Mouse (Mus musculus): ENCODE measurements around the gene Armc10.

DNA sequence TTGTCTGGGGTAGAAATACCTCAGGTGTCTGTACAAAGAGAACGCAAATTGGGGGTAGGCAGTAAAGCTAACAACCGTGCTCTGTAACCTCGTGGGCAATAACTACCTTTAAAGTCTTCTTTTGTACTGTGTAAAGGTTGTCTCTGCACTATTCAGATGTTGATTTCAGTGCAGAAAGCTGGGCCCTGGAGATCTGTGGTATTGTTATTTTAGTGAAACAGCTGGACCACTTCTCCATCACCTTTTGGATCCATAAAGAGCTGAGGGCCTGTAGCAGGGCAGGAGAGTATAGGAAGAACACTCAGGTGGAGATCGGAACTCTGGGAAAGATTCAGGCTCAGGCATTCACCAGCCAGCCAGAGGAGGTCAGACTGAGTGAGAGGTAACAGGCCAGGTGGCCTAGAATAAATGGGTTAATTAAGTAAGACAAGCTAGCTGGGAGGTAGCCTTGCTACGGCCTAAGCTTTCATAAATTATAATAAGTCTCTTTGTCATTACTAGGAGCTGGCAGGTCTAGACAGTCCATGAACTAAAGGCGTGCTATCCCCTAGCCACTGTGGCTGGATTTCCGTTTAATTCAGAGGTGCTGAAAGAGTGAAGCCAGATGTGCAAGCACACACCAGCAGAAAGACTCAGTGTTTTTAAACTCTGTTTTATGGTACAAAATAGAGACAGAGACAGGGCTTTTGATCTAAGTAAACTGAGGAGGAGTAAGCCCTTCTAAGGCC, 6.4 kb downstream of the Armc10 start:
- TF ChIP-seq CTCF (conservative IDR thresholded peaks at IDR 0.05; ENCODE audit: low read length) (no peak), NANOG (IDR thresholded peaks at IDR 0.05; ENCODE audit: borderline replicate concordance, low read length) (peak; percentile 54; the same call in 1 of the 2 replicates), POU5F1 (IDR thresholded peaks at IDR 0.05; ENCODE audit: borderline replicate concordance, low read length) (no peak)

All from E14TG2a.4 (cell line).